Mouse (Mus musculus): ENCODE results near the gene Pptc7. TPM values are rescaled to one million over a fixed set of nuclear protein-coding genes. Genes with fewer than 3 reads are reported as not detected.
"Not testable (repeated sequence)": the region's sequence is repeated elsewhere in the genome, so short reads cannot be mapped to it uniquely, and the experiment has no call there.

Pptc7 gene
- polyA plus RNA-seq, 1 experiment from 2014 or later: 10.9 TPM

GRCm38 (mm10) chr5:122314966-122315667 lies 31.0 kb downstream of the Pptc7 start:
- Histone ChIP-seq H3K4me2 (replicated peaks; ENCODE audit: low read depth, low read length) (no peak overlapping the region), H3K4me3 (ENCODE audit: low read length) (no peak overlapping the region), H3K36me3 (ENCODE audit: control insufficient read depth, insufficient read depth, low read length) (peaks cover 24% of the 10 kb centered on the region), H3K4me1 (ENCODE audit: control insufficient read depth, insufficient read depth, low read length) (peaks cover 9% of the 10 kb centered on the region), H3K27me3 (ENCODE audit: control insufficient read depth, insufficient read depth, low read length) (no peaks in the 10 kb centered on the region), H3K9ac (ENCODE audit: low read depth, low read length) (no peak overlapping the region), H3K27ac (ENCODE audit: low read depth, low read length) (no peak overlapping the region), H3K9me3 (ENCODE audit: control insufficient read depth, low read length) (no peaks in the 10 kb centered on the region)
- WGBS: 42% methylated on average over 20 of the region's 20 CpGs
- peak; percentile 94 for ATAC-seq (ENCODE audit: low FRiP score, low TSS enrichment)

GRCm38 (mm10) chr5:122317329-122318045 lies 33.3 kb downstream of the Pptc7 start:
- Histone ChIP-seq H3K9me3 (ENCODE audit: control insufficient read depth, low read length) (no peaks in the 10 kb centered on the region), H3K9ac (ENCODE audit: low read depth, low read length) (no peak overlapping the region), H3K4me3 (ENCODE audit: low read length) (no peak overlapping the region), H3K36me3 (ENCODE audit: control insufficient read depth, insufficient read depth, low read length) (peaks cover 35% of the 10 kb centered on the region), H3K27me3 (ENCODE audit: control insufficient read depth, insufficient read depth, low read length) (no peaks in the 10 kb centered on the region), H3K4me2 (replicated peaks; ENCODE audit: low read depth, low read length) (no peak overlapping the region), H3K27ac (ENCODE audit: low read depth, low read length) (no peak overlapping the region), H3K4me1 (ENCODE audit: control insufficient read depth, insufficient read depth, low read length) (peaks cover 9% of the 10 kb centered on the region)
- ATAC-seq (ENCODE audit: low FRiP score, low TSS enrichment): no peak
- WGBS: 78% methylated on average over 11 of the region's 11 CpGs

GRCm38 (mm10) chr5:122318100-122318499 lies 33.9 kb downstream of the Pptc7 start:
- no peak for ATAC-seq (ENCODE audit: low FRiP score, low TSS enrichment)
- Histone ChIP-seq H3K4me2 (replicated peaks; ENCODE audit: low read depth, low read length) (no peak overlapping the region), H3K27ac (ENCODE audit: low read depth, low read length) (no peak overlapping the region), H3K4me1 (ENCODE audit: control insufficient read depth, insufficient read depth, low read length) (peaks cover 9% of the 10 kb centered on the region), H3K4me3 (ENCODE audit: low read length) (no peak overlapping the region), H3K36me3 (ENCODE audit: control insufficient read depth, insufficient read depth, low read length) (peaks cover 35% of the 10 kb centered on the region), H3K27me3 (ENCODE audit: control insufficient read depth, insufficient read depth, low read length) (no peaks in the 10 kb centered on the region), H3K9ac (ENCODE audit: low read depth, low read length) (no peak overlapping the region), H3K9me3 (ENCODE audit: control insufficient read depth, low read length) (no peaks in the 10 kb centered on the region)
- 83% methylated on average over 3 of the region's 3 CpGs for whole genome bisulfite sequencing

GRCm38 (mm10) chr5:122318976-122319375 lies 34.8 kb downstream of the Pptc7 start:
- H3K27me3 ChIP-seq (ENCODE audit: control insufficient read depth, insufficient read depth, low read length); H3K4me1 ChIP-seq (ENCODE audit: control insufficient read depth, insufficient read depth, low read length); H3K9me3 ChIP-seq (ENCODE audit: control insufficient read depth, low read length); H3K4me3 ChIP-seq (ENCODE audit: low read length); ATAC-seq (ENCODE audit: low FRiP score, low TSS enrichment); H3K27ac ChIP-seq (ENCODE audit: low read depth, low read length); H3K4me2 ChIP-seq (replicated peaks; ENCODE audit: low read depth, low read length); H3K9ac ChIP-seq (ENCODE audit: low read depth, low read length): not testable (repeated sequence)
- peaks cover 32% of the 10 kb centered on the region for H3K36me3 ChIP-seq (ENCODE audit: control insufficient read depth, insufficient read depth, low read length)
- 85% methylated on average over 3 of the region's 3 CpGs for WGBS

GRCm38 (mm10) chr5:122319474-122320204 lies 35.5 kb downstream of the Pptc7 start:
- no peak overlapping the region for H3K27ac ChIP-seq (ENCODE audit: low read depth, low read length)
- no peaks in the 10 kb centered on the region for H3K9me3 ChIP-seq (ENCODE audit: control insufficient read depth, low read length)
- H3K4me3 ChIP-seq (ENCODE audit: low read length): no peak overlapping the region
- H3K36me3 ChIP-seq (ENCODE audit: control insufficient read depth, insufficient read depth, low read length): peaks cover 39% of the 10 kb centered on the region
- 82% methylated on average over 14 of the region's 14 CpGs for WGBS
- H3K4me2 ChIP-seq (replicated peaks; ENCODE audit: low read depth, low read length): no peak overlapping the region
- H3K27me3 ChIP-seq (ENCODE audit: control insufficient read depth, insufficient read depth, low read length): no peaks in the 10 kb centered on the region
- H3K4me1 ChIP-seq (ENCODE audit: control insufficient read depth, insufficient read depth, low read length): peaks cover 6% of the 10 kb centered on the region
- H3K9ac ChIP-seq (ENCODE audit: low read depth, low read length): no peak overlapping the region
- ATAC-seq (ENCODE audit: low FRiP score, low TSS enrichment): peak; percentile 13; the same call in 1 of the 2 replicates

GRCm38 (mm10) chr5:122320205-122320781 lies 36.1 kb downstream of the Pptc7 start:
- no peak overlapping the region for H3K4me3 ChIP-seq (ENCODE audit: low read length)
- H3K9me3 ChIP-seq (ENCODE audit: control insufficient read depth, low read length): no peaks in the 10 kb centered on the region
- no peak overlapping the region for H3K4me2 ChIP-seq (replicated peaks; ENCODE audit: low read depth, low read length)
- H3K9ac ChIP-seq (ENCODE audit: low read depth, low read length): no peak overlapping the region
- 45% methylated on average over 12 of the region's 12 CpGs for WGBS
- peaks cover under 1% of the 10 kb centered on the region; the same call in 1 of the 2 replicates for H3K4me1 ChIP-seq (ENCODE audit: control insufficient read depth, insufficient read depth, low read length)
- ATAC-seq (ENCODE audit: low FRiP score, low TSS enrichment): peak; percentile 75
- H3K27ac ChIP-seq (ENCODE audit: low read depth, low read length): no peak overlapping the region
- no peaks in the 10 kb centered on the region for H3K27me3 ChIP-seq (ENCODE audit: control insufficient read depth, insufficient read depth, low read length)
- H3K36me3 ChIP-seq (ENCODE audit: control insufficient read depth, insufficient read depth, low read length): peaks cover 45% of the 10 kb centered on the region

- Histone ChIP-seq H3K4me2 (replicated peaks; ENCODE audit: low read depth, low read length) (no peak overlapping the region), H3K4me3 (ENCODE audit: low read length) (no peak overlapping the region), H3K4me1 (ENCODE audit: control insufficient read depth, insufficient read depth, low read length) (no peaks in the 10 kb centered on the region), H3K27ac (ENCODE audit: low read depth, low read length) (no peak overlapping the region), H3K36me3 (ENCODE audit: control insufficient read depth, insufficient read depth, low read length) (peaks cover 47% of the 10 kb centered on the region), H3K9me3 (ENCODE audit: control insufficient read depth, low read length) (no peaks in the 10 kb centered on the region), H3K27me3 (ENCODE audit: control insufficient read depth, insufficient read depth, low read length) (no peaks in the 10 kb centered on the region), H3K9ac (ENCODE audit: low read depth, low read length) (no peak overlapping the region)
- 86% methylated on average over 8 of the region's 8 CpGs for WGBS
- no peak for ATAC-seq (ENCODE audit: low FRiP score, low TSS enrichment)
Measured at GRCm38 (mm10) chr5:122323523-122323922, 39.4 kb downstream of the Pptc7 start.

GRCm38 (mm10) chr5:122324608-122325431 lies 40.7 kb downstream of the Pptc7 start:
- no peak overlapping the region for H3K4me2 ChIP-seq (replicated peaks; ENCODE audit: low read depth, low read length)
- H3K9me3 ChIP-seq (ENCODE audit: control insufficient read depth, low read length): no peaks in the 10 kb centered on the region
- H3K27ac ChIP-seq (ENCODE audit: low read depth, low read length): no peak overlapping the region
- no peak overlapping the region for H3K4me3 ChIP-seq (ENCODE audit: low read length)
- no peak for ATAC-seq (ENCODE audit: low FRiP score, low TSS enrichment)
- H3K4me1 ChIP-seq (ENCODE audit: control insufficient read depth, insufficient read depth, low read length): no peaks in the 10 kb centered on the region
- H3K27me3 ChIP-seq (ENCODE audit: control insufficient read depth, insufficient read depth, low read length): no peaks in the 10 kb centered on the region
- 89% methylated on average over 23 of the region's 23 CpGs for WGBS
- no peak overlapping the region for H3K9ac ChIP-seq (ENCODE audit: low read depth, low read length)
- H3K36me3 ChIP-seq (ENCODE audit: control insufficient read depth, insufficient read depth, low read length): peaks cover 47% of the 10 kb centered on the region

Data from kidney, embryonic 14.5 days (tissue).